Mouse (Mus musculus) gastrocnemius, postnatal 25 days (tissue): Measurements from ENCODE around the gene Rreb1. TPM values are rescaled to one million over a fixed set of nuclear protein-coding genes. Genes with fewer than 3 reads are reported as not detected.

ENCODE experiments used
- DNase-seq: peaks from one replicate; pipeline ENCODE4 v3.0.0; 2022
- long read RNA-seq, 2 experiments: library from polyadenylated mRNA; stranded (forward); transcript quantifications; one replicate each; pipeline ENCODE4 v2.0.0; 2021
- total RNA-seq, 2 experiments: library from RNA; stranded (reverse); gene quantifications; 1 replicate in 1 of 2; 2 replicates in 1 of 2; pipeline ENCODE4 v1.2.3; 2021

Gene Rreb1
- total RNA-seq: 10 to 100 TPM; 23.5 to 24.0 TPM
- long read RNA-seq, experiment 1, partial matches to known transcripts: 1 of 4 reads
- long read RNA-seq, experiment 1, other reads (novel, unspliced or antisense): 3 of 4 reads
- long read RNA-seq, experiment 2, partial matches to known transcripts: 3 of 8 reads
- long read RNA-seq, experiment 2, other reads (novel, unspliced or antisense): 5 of 8 reads

- peak; percentile 38 for DNase-seq
Observed at GRCm38 (mm10) chr13:37778147-37778593, at the start of gene Rreb1. Rreb1 (plus strand) TSS chr13:37778400.

DNA sequence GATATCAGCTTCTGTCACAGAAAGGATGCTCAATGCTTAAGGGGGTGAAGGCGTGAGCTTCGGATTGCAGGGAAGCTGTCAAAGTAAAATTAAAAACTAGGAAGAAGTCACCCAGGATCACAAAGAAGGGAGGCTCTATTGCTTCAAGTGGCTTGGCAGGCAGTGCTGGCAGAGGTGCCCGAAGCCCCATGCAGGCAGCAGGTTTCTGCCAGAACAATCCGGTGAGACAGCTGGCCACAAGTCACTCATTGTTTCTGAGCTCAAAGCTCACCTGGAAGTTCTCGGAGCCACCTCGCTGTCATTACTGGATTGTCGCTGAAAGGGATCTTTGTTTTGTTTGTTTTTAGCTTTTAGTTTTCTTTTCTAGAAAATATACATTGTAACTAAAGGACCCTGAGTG is 49.6 kb upstream of the Rreb1 start:
- no peak for DNase-seq

GRCm38 (mm10) chr13:37731914-37732693 is 46.1 kb upstream of the Rreb1 start:
- DNase-seq: no peak

DNA sequence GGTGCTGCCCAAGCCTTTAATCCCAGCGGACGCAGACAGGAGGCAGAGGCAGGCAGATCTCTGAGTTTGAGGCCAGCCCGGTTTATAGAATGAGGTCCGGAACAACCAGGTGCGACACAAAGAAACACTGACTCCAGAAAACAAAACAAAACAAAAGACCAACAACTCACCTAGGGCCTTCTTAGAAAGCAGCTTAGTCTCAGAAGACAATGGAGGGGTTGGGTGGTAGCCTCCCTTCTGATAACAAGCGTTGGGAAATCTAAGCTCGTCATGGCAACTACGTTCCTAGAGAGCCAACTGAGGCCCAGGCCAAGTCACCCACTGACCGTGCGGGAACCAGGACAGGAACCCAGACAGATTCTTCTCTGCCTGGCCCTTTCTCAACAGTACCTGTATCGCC is 43.7 kb upstream of the Rreb1 start:
- no peak for DNase-seq

- DNase-seq: no peak
Observed at GRCm38 (mm10) chr13:37740111-37740510, 38.1 kb upstream of the Rreb1 start.

- no peak for DNase-seq
Observed at GRCm38 (mm10) chr13:37740752-37741151, 37.4 kb upstream of the Rreb1 start.

DNA sequence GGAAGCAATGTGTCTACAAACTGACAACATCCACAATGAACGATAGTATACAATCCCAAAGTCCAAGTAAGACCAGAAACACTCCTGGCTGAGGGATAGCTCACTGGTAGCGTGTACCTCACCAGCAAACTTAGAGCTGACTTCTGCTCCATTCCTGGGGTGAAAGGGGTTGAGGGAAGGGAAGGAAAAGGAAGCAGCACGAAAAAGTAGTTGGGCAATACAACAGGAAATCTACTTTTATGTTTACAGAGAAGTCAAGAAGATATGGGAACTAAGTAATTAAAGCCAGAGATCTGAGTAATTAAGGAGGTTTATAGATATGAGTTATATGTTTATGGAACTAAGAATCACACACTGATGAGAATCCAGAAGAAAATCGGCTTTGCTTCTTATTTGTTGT is 36.0 kb upstream of the Rreb1 start:
- no peak for DNase-seq

DNA sequence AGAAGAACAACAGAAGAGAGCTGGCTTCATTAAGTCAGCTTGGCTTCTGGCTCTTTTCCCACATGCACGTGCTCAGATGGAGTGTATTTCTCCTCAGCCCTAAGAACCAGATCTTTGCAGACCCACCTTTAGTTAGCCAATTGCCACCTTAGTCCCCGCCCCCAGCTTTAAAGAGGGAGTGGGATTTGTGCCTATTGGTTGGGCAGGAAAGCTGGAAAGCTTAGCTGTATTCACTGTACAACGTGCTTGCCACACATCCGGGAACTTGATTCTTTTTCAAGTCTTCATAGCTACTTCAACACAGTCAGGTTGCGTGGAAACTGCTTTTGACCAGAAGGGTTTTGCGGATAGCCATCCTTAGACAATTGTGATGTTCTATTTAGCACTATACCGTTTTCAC is 30.7 kb upstream of the Rreb1 start:
- no peak for DNase-seq

DNA sequence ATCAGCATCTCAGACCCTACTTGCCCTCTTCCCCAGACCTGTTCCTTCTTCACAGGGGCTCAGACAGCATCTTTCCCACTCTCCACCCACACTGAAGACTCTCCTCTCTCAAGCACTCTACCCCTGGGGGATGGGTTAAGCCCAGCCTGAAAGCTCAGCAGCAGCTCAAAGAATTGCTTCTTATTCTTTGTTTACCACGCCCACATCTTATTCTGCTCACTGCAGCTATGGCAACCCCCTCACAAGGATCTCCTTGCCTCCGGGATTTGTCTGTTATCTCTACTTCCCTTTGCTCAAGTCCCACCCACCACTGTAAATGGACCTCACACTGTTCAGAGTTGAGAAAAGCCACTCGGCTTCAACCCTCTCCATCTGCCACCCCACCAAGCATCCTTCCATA is 28.7 kb upstream of the Rreb1 start:
- no peak for DNase-seq

- DNase-seq: peak; percentile 47
Observed at GRCm38 (mm10) chr13:37751154-37751950, 26.8 kb upstream of the Rreb1 start.

- DNase-seq: no peak
Observed at GRCm38 (mm10) chr13:37759341-37760012, 18.7 kb upstream of the Rreb1 start.

DNA sequence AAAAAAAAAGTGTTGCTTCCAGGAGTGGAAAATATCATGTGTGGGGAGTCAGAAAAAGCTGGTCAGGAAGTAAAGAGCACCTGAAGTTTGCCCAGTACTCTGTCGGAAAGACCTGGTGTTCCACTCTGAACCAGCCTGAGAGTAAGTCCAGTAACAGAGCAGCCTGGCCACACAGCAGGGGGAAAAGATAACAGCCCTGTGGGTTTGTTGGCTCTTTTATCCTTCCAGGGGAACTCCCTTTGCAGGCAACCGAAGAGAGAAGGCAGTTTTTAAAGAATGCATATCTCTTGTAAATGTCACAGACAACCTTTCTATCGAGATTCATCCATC is 18.2 kb upstream of the Rreb1 start:
- no peak for DNase-seq

DNA sequence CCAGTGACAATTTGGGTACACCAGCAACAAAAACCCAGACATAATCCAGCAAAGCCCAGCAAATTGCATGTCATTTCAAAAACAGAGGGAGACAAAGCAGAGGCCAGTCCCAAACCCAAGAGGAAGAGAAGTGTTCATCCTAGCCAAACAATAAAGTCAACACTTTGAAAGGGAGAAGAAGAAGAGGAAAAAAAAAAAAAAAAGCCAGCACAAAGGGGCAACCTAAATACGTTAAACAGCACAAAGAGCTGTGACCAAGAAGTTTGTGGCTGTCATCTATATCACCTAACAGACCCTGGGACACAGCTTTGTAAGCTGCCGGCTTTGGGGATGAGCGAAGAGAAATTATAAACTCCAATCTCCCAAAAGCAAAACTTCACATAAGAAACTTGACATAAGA is 17.8 kb upstream of the Rreb1 start:
- no peak for DNase-seq

GRCm38 (mm10) chr13:37760957-37761941 is 17.0 kb upstream of the Rreb1 start:
- DNase-seq: no peak

DNA sequence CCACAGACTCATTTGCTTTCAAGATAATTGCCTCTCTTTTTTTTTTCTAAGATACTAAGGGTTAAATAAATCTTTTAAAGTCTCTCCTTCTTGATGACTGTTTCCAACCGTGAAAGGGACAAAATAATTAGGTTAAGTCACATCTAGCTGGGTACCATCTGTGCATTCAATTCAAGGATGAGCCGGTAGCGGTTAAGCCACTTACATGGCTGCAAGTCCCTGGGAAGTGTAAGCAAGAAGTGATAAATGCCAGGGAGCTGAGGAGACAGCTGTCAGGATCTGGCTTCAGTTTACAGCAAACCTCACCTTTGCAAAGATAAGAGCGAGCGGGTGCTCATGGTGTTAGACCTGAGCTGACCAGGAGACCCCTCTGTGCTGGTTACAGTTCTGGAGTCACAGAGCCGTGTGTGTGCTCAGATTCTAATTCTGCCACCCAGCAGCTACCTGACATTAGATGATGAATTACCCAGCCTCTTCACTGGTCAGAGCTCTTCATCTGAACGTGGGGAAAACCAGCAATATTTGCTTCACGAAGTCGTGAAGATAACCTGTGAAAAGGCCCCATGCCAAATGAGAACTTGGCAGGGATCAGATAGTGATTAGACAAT is 14.3 kb upstream of the Rreb1 start:
- DNase-seq: no peak

DNA sequence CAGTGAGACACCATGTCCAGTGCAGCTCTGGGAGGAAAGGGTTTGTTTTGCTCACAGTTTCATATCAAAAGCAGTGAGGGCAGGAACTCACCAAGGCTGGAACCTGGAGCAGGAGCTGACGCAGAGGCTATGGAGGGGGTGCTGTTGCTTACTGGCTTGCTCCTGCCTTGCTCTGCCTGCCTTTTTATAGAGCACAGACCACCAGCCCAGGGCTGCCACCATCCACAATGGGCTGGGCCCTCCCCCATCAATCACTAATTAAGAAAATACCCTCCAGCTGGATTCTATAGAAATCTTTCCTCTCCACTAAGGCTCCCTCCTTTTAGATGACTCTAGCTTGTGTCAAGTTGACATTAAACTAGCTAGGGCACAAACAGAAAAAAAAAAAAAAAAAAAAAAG is 8.4 kb upstream of the Rreb1 start:
- DNase-seq: no peak

- no peak for DNase-seq
Observed at GRCm38 (mm10) chr13:37773476-37773875, 4.7 kb upstream of the Rreb1 start.

DNA sequence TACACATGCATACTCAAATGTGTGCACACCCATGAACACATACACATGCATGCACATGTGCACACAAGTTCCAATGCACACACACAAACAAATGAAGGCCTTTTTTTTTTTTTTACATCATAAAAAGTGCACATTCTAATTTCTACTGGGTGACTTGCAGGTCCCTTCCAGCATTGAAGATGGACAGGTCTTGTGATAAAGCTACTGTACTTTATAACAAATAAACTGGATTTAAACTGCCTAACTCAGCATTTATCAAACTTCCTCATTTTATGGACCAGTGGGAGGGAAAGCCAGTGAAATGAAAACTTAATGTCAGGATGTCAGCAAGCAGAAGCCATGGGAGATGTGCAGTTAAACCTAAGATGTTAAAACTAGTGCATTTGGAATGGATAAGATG is 1.5 kb upstream of the Rreb1 start:
- DNase-seq: no peak

GRCm38 (mm10) chr13:37777351-37778146 is 651 bp upstream of the Rreb1 start:
- DNase-seq: no peak

- peak; percentile 24 for DNase-seq
Observed at GRCm38 (mm10) chr13:37778594-37779231, 513 bp downstream of the Rreb1 start.
